Mouse (Mus musculus): ENCODE data around the gene Tmem255a.
A peak's percentile ranks its signal among the peaks of the same experiment; 100 is the strongest.

DNA sequence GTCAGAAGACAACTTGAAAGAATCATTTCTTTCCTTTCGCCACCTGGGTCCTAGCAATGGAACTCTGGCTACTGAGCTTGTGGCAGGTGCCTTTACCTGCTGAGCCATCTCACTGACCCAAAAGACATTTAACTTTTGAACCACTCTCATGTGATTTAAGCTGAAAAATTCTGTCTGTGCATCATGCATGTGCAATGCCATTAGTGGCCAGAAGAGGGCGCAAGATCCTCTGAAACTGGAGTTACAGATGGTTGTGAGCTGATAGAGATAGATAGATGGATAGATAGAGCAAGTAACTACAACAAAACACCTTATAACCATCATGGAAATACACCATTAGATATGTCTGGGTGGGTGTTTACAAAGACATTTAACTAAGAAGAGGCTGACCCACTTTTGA lies 14.5 kb downstream of the Tmem255a start:
- TF ChIP-seq POLR2A (IDR thresholded peaks at IDR 0.05; ENCODE audit: low read depth, low read length), result no peak
- peak; percentile 32; the same call in 1 of the 2 replicates for TF ChIP-seq CTCF (conservative IDR thresholded peaks at IDR 0.05; ENCODE audit: insufficient read depth, insufficient read length, low read depth, low read length)

All from kidney, adult 2 months (tissue).